Mouse (Mus musculus) bone marrow macrophage, adult 2 months (primary cell): ENCODE measurements around the gene Sumf1.

Source experiments
- CTCF ChIP-seq: IDR thresholded peaks from 2 replicates; pipeline ENCODE4 v1.5.1; 2012; ENCODE audit warnings: low read depth, mild to moderate bottlenecking, low read length, moderate library complexity
- POLR2A ChIP-seq: IDR thresholded peaks from 2 replicates; pipeline ENCODE4 v1.6.1; 2012; ENCODE audit warnings: mild to moderate bottlenecking, low read depth, low read length, borderline replicate concordance

DNA sequence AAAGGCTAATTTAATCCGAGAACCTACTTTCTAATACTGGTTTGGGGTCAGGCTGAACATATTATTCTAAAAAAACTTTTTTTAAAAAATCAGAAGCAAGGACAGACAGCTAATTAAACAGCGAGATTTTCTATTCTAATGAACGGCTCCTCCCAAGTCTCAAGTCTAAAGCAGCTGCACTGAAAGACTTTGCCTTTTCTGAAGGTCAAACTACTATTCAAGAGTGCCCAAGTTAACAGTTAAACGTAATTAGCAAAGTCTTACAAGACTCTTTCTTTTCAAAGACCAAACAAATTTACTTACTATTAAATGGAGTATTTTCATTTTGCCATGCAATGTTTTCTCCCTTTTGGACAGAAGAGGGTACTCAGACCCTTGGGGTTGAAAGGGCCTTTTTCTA is 20.8 kb upstream of the Sumf1 start:
- TF ChIP-seq CTCF (no peak), POLR2A (no peak)
